Mouse (Mus musculus): ENCODE data around the gene Gpr55. TPM values are rescaled to one million over a fixed set of nuclear protein-coding genes. Genes with fewer than 3 reads are reported as not detected.

Gpr55 gene
- total RNA-seq, 1 experiment, result 0.18 TPM

GRCm38 (mm10) chr1:85894231-85894747, 66.5 kb downstream of the Gpr55 start, which contains the start of gene Itm2c:
Gene Itm2c, plus strand, starts transcription at chr1:85894281.
- in situ Hi-C loops (cut with MboI; ENCODE audit: low sequenced_read_pairs in 2 of 2, unreplicated experiment in 2 of 2), result no loop called here
- Histone ChIP-seq H3K9me3 (ENCODE audit: control insufficient read depth, insufficient read depth, low read depth, low read length) (no peaks in the 10 kb centered on the region), H3K27ac (ENCODE audit: insufficient read depth, low read depth, low read length, poor library complexity, severe bottlenecking) (no peak within 1 kb of the TSS), H3K4me1 (ENCODE audit: control insufficient read depth in 2 of 2, insufficient read depth in 2 of 2, low read length in 2 of 2, poor library complexity in 1 of 2) (peaks cover 0 to 19% of the 10 kb centered on the region in 2 experiments; a peak in 2 of 4 replicates), H3K9ac (ENCODE audit: insufficient read depth, low read depth, low read length, poor library complexity, severe bottlenecking) (peak within 1 kb of the TSS; percentile 70), H3K36me3 (ENCODE audit: control insufficient read depth, insufficient read depth, low read length, poor library complexity, severe bottlenecking) (no peaks in the 10 kb centered on the region), H3K4me3 (ENCODE audit: insufficient read depth in 1 of 2, low read depth in 1 of 2, low read length in 2 of 2, poor library complexity in 1 of 2, severe bottlenecking in 1 of 2) (peak within 1 kb of the TSS; percentile 86 to 89)
- peak; percentile 69 for DNase-seq (ENCODE audit: low read depth, low spot score)
- no peak for TF ChIP-seq HCFC1 (IDR thresholded peaks at IDR 0.05; ENCODE audit: borderline replicate concordance, insufficient read depth, low read length)
- no peak for TF ChIP-seq MAFK (IDR thresholded peaks at IDR 0.05; ENCODE audit: insufficient read depth, low read depth, low read length)
- TF ChIP-seq ZNF384 (IDR thresholded peaks at IDR 0.05; ENCODE audit: low read depth, low read length), result no peak
- TF ChIP-seq ZC3H11A (IDR thresholded peaks at IDR 0.05; ENCODE audit: borderline replicate concordance, low read depth, low read length), result no peak
- TF ChIP-seq CHD2 (IDR thresholded peaks at IDR 0.05; ENCODE audit: low read depth, low read length), result no peak

Other genes with a start within 250 kb of the Gpr55 start
- 0.63 and 0.76 TPM in 2 replicates for gene A630001G21Rik, start 182.4 kb downstream of the Gpr55 start, total RNA-seq (2012; rRNA removed)
- 43.2 and 51.9 TPM in 2 replicates for gene Cab39, start 167.6 kb downstream of the Gpr55 start, total RNA-seq (2012; rRNA removed)
- 82.9 and 114 TPM in 2 replicates for gene Itm2c, start 66.7 kb downstream of the Gpr55 start, total RNA-seq (2012; rRNA removed)
- gene 4933407L21Rik, start 32.5 kb downstream of the Gpr55 start, total RNA-seq (2012; rRNA removed), result 0.09 TPM in 1 of 2 replicates, not detected in the other
- not detected in 2 replicates for gene Spata3, start 55.8 kb upstream of the Gpr55 start, total RNA-seq (2012; rRNA removed)
- gene 2810459M11Rik, start 84.9 kb upstream of the Gpr55 start, total RNA-seq (2012; rRNA removed), result 0.48 and 0.67 TPM in 2 replicates
- 114 and 177 TPM in 2 replicates for gene Psmd1, start 103.4 kb upstream of the Gpr55 start, total RNA-seq (2012; rRNA removed)
- 0.13 and 0.21 TPM in 2 replicates for gene Htr2b, start 151.0 kb upstream of the Gpr55 start, total RNA-seq (2012; rRNA removed)
- not detected in 2 replicates for gene Gm21972, start 172.6 kb upstream of the Gpr55 start, total RNA-seq (2012; rRNA removed)
- gene Armc9, start 193.8 kb upstream of the Gpr55 start, total RNA-seq (2012; rRNA removed), result 12.6 TPM in 2 replicates

All from ES-E14 (cell line).